Mouse (Mus musculus) lung, postnatal 25 days (tissue): ENCODE measurements around the gene Arsj.

Experiments
- DNase-seq: peaks from one replicate; pipeline ENCODE4 v3.0.0; 2022; ENCODE audit warnings: low spot score

Gene Arsj

GRCm38 (mm10) chr3:126402836-126403235, 39.4 kb downstream of the Arsj start:
- DNase-seq = peak; percentile 71

DNA sequence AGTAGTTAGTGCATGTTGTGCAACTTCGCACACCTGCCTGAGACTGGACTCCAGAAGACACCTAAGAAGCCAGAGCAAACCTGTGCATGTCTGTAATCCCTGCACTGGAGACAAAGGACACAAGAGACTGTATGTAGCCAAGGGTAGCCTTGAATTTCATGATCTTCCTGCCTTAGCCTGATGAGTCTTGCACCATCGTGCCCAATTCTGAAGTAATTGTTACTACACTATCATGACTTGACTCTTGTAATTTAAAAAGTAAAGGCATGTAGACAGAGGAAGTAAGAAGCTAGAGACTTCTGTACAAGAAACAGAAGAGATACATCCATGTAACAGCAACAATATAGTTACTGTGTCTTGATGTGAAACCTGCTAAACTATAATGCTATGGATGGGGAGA, 40.7 kb downstream of the Arsj start:
- no peak for DNase-seq

DNA sequence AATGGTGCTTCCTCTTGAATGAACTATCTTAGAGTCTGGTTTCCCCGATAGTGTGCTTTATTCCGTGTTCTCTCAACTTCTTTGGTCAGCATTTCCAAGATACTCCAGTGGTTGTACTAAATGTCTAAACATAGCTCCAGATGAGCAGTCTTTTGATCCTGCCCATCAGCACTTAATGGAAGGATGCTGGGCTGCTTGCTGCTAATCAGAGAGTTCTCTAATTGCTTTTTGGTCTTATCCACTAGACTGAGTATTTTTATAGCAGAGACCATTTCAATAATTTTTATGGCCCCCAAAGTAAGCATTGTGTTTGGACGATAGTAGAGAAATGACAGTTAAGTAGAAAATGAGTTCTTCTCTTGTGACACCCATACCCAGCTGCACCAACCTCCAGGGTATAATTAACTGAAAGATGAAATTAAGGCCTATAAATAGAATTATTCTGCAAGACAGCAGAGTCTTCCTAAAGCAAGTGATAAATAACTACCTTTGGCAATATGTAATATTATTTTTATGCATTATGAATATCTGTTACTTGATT, 67.1 kb downstream of the Arsj start:
- no peak for DNase-seq

- no peak for DNase-seq
Measured at GRCm38 (mm10) chr3:126439331-126439730, 75.8 kb downstream of the Arsj start.

GRCm38 (mm10) chr3:126449058-126449457, 85.6 kb downstream of the Arsj start:
- no peak for DNase-seq

GRCm38 (mm10) chr3:126449515-126449914, 86.0 kb downstream of the Arsj start:
- DNase-seq = no peak

GRCm38 (mm10) chr3:126455787-126456482, 92.5 kb downstream of the Arsj start:
- DNase-seq = no peak

- DNase-seq = peak; percentile 5
Measured at GRCm38 (mm10) chr3:126463119-126463815, 99.8 kb downstream of the Arsj start.

GRCm38 (mm10) chr3:126464262-126464661, 100.8 kb downstream of the Arsj start:
- DNase-seq = no peak
